Mouse (Mus musculus) kidney, postnatal 25 days (tissue): ENCODE measurements around the gene Crip2.

ENCODE experiments used
- DNase-seq, 2 experiments: peaks; one replicate each; pipeline ENCODE4 v3.0.0; 2021; ENCODE audit warnings: mixed read lengths in 2 of 2

The Crip2 gene

DNA sequence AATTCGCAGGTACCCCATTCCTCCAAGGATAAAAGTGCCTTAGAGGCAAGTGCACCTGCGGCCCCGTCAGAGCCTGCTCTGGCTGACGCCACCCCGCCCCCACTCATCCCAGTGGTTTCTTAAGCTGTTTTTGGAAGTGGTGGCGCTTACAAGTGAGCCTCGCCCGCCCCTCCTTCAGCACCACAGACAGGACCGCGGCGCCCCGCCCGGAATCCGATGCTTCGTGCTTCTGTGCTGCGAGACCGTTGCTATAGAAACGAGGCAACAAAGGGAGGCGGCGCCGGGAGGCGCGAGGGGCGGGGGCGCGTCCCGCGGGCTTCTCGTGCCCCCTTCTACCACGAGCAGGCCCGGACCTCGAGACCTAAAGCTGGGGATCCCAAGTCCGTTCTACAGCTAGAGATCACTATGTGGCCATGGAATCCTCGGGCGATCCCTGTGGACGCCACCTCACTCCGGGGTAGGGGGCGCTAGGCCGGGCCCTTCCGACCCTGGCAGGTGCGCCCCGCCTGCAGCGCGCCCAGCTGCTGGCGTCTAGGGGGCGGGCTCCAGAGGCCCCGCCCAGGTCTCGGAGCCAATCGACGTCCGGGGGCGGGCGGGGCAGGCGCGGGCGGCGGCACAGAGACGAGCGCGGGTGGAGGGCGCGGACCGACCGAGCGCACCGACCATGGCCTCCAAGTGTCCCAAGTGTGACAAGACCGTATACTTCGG is at the start of gene Crip2:
Gene Crip2 (plus strand): TSS at position 329 of the 708 bp plus-strand sequence.
- DNase-seq: peak; percentile 87 to 94

DNA sequence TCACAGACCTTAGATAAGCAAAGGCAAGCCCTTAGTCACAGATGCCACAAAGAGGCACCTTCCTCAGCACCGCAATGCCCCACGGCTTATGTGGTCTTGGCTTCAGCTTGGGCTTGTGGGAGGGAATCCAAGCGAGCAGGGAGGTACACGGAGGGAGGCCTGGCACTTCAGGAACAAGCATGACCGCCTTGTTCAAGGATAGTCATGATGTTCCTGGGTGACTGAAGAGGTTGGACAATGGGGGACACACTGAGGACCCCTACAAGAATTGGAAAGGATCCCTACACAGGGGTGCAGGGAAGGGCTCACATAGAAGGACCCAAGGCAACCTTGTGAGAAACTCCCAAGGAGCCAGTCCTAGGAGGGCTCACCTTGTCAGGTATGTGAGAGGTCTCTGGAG is 43.0 kb upstream of the Crip2 start:
- no peak for DNase-seq

DNA sequence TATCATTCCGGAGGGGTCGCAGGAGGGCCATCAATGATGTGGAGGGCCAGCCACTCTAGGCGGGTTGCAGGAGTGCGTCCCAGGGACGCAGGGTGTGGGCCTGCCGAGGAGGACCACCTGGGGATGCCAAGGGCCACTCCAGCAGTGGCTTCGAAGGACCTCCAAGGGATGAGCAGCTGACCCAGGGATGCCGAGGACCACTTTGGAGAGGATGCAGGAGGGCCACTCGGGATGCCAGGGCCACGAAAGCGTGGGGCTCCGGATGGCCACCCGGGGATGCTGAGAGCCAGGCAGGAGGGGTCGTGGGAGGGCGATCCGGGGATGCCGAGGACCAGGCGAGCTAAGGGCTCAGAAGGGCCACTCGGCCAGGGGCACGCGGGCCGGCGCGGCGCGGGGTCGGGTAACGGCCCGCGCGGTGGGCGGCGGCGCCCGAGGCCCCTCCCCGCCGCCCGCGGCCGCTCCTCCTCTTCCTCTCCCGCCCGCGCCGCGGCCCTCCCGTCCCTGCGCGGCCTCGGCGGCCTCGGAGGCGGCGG is 42.2 kb upstream of the Crip2 start, which contains the start of gene Mta1:
Gene Mta1 (plus strand): TSS at position 530 of the 533 bp plus-strand sequence.
- DNase-seq: peak; percentile 58 to 80

DNA sequence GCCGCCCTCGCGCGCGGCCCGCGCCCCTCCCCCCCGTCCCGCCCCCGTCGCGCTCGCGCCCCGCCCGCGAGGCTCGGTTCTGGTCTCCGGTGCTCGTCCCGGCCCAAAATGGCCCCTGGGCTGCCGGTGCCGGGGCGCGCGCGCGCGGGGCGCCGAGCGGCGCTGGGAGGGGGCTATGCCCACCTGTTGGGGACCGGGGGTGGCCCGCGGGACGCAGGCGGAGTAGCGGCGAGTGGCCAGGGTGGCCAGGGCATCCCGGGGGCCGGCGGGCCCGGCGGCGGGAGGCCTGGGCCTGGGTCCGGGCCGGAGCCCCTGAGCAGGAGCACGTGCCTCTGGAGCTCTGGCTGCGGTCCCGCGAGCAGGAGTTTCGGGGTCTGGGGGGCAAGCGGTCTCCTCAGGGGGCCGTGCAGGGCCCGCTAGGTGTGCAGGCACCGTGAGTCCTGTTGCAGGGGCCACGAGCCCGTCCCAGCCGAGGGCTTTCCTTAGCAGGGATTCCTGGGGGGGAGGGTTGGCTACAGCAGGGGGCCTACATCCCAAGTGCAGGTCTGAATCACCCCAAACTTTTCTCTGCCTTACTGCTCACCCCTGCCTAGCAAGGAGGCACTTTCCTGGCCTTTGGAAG is 41.4 kb upstream of the Crip2 start:
- DNase-seq: peak; percentile 13 to 58

DNA sequence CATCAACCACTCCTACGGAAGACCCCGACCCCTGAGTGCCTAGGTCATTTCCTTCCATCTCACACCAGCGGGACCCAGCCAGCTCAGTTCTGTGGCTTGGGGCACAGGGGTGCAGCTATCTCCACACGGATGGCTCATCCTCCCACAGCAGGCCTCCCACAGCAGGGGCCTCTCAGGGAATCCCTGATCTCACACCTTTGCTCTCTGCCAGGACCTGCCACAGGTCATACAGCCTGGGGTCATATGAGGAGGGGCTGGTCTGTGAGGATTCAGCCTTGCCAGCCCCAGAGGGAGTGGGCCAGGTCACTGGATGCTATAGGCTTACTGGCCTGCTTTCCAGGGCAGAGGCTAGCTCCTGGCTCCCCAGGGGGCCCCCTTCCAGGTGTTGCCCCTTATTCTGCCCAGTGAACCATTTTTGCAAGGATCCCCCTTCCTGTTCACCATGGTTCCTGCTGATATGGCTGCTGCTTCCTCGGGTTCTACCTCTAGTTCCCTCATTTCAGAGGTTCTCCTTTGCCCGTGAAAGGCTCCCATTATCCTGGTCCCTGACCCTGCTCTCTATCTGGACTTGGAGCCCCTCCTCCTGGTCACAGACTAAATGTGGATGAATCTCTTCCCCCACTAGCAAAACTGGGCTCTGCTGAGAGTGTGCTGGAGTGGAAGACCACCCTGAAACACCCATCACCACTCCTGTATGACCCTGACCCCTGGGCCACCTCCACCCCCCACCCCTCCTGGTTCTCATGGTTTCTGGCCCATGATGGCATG is 40.4 kb upstream of the Crip2 start:
- DNase-seq: no peak

DNA sequence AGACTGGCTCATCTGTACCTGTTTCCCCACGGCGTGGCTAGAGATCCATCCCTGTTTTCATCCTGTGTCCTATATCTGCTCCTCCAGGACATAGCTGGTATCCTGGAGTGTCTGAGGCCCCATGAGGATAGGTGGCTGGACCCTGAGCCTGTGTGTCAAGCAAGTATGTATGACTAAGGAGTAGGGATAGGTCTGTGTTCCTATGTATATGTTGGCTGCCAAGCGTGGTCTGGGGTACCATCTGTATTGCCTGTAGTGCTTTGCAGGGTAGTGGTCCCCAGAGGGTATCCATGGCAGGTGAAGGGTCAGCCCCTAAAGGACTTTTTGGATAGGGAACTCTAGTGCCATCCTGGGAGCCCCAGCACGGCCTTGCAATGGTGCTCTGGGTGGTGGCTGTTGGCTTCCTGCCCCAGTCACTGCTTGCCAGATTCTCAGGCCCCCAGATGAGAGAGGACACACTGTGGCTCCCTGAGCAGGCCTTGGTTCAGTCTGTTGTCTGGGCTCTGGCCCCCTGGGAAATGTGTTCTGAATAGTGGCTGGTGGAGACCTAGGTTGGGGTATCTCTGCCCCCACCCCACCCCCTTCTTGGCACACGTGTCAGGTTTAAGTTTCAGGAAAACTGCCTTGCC is 39.5 kb upstream of the Crip2 start:
- peak in 1 of 2 experiments; percentile 41 for DNase-seq

DNA sequence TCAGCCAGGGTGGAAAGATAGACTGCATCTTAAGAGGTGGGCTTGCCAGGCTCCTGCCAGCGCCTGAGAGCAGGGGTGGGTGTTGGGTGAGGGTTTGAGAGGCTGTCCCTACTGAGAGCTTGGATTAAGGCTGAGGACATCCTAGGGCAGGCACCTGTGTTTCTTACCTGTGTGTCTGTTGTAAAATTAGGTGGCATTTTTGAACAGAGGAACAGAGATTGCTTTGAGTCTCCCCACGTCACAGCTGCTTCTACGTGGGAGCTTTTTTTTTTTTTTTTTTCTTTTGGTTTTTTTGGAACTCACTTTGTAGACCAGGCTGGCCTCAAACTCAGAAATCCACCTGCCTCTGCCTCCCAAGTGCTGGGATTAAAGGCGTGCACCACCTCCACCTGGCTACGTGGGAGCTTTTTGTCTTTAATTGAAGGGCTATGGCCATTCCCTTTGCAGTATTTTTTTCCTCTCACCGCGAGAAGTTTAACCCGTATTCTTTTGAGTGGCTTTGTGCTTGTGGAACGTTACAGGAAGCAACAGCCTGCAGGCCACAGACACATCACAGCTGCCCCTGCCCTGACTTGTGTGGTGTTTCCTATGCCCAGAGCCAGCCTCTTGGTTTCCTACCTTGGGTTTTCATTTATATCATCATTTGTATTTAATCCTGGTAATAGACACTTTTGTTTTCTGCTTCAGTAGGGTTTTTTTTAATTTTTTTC is 38.6 kb upstream of the Crip2 start:
- DNase-seq: no peak

DNA sequence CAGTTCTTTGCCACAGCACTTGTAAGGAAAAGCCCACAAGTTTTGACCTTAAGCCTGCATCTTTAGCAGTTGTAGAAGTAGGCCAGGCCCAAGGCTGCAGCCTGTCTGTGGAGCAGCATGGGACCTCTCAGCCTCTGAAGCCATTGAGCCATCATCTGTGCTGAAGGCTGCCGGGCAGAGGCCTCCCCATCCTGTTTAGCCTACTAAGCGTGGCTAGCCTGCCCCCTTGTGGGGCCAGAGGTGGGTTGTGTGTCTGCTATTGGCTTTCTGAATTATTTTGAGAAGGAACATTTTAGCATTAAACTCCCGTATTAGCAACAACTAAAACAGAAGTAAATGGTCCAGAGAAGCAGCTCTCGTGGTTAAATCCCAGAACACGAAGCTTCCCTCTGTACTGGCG is 37.6 kb upstream of the Crip2 start:
- peak; percentile 71 to 73 for DNase-seq

DNA sequence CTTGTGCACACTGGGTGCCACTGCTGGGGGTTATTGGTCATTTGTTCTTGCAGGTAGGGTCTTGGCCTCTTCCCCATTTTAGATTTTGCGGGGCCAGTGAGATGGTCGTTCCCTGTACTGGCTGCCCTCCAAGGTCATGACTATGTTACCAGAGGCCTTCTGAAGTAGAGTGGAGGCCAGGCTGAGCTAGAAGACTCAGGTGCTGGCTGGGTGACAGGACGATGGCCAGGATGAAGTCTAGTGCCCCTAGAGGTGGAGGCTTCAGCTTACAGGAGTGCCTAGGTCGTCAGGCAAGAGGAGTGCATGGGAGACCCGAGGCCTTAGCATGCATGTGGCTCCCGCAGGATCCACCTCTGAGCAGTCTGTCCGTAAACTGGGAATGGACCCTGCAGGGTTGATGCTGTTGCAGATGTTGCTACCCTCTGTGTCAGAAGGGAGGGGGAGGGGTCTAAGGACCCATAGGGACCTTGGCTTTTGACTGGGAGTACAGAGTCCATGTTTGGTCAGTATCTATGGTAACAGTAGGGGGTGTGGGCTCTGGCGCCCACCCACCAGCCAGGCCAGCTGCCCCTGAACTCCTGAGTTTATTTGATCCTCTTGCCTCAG is 36.1 kb upstream of the Crip2 start:
- peak in 1 of 2 experiments; percentile 39 for DNase-seq

DNA sequence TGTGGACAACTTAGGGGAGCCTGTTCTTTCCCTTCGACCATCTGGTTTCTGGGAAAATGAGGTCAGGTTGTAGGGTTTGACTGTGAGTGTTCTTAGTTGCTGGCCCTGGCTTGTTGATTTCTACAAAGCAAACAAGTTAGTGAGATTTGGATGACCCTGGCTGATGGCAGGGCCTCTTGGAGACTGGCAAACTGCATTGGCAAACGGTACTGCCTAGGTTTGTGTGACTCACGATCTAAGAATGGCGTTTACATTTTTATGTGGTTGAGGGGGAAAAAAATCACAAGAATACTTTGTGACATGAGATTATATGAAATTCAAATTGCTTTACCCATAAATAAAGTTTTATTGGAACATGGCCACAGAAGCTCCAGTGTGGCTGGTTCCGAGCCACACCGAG is 33.6 kb upstream of the Crip2 start:
- no peak for DNase-seq

DNA sequence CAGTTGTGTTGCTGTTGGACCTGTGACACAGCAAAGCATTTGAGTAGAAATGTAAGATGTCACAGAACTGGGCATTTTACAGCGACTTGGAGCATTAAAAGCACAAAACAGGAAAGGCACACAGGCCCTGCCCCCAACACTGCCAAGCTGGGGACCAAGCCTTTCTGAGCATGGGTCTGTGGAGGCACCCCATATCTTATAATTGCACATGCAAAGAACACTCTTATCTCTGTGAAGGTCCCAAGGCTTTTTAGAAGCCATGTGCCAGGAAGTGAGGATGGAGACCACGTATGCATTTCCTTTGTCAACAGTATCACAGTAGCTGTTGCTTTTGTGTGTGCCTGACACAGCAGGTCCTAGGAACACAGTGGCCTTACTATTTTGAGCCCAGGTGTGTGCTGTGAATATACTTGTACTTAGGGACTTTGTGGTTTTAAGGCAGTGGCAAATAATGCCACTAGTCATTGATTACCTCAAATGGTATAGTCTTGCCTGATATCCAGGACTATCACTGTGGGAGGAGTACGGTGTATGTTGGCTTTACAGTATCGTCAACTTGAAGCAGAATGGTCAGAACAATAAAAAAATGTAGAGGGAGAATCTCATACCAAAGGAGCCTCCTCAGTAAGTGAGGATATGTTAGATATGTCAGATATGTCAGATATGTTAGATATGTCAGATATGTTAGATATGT is 32.5 kb upstream of the Crip2 start:
- DNase-seq: no peak

DNA sequence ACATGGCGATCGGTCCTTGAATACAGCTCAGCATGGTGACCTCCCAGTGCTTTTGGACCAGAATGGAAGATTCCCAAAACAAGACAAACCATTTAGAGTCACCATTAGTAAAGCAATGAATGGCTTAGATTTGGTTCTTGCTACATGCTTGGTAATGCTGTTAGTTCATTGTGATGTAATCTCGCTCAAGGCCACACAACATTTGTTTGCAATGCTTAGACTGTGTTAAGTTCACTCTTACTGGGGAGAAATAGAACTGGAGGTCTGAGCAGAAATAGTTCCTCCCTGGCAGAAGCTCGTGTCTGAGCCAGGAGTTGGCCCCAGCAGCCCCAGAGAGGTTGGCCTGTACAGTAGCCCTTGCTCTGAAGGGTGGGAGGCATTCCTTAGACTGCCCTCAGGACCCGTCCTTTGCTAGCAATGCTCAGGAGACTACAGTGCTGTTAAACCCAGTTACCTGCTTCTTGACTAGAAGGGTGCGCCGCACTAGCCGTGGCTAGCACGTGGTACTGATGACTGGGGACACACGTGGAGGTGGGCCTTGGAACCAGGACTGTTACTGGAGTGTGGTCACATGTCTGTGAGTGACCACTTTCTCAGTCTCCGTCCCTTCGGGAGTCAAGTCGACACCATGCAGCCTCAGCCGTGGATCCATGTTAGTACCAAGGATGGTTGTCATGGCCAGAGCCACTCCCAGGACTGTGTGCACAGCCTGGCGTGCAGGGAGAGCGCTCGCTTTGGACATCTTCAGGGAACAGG is 31.3 kb upstream of the Crip2 start:
- DNase-seq: no peak

DNA sequence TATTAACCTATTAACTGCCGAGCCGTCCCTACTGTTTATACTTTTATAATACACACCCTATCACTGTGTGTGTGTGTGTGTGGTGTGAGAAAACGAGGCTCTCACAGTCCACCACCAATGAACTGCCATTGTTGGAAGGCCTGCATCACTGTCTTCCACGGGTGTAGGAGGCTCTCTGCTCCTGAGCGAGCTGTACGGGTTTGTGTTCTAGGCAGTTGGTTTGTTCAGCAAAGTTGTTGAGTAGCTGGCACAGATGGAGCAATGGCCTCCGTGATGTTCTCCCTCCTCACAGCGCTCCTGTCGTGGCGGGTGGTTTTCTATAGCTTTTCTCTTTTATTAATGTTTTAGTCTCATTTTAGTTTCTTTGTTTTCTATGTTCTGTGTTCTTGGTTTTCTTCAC is 30.2 kb upstream of the Crip2 start:
- no peak for DNase-seq

DNA sequence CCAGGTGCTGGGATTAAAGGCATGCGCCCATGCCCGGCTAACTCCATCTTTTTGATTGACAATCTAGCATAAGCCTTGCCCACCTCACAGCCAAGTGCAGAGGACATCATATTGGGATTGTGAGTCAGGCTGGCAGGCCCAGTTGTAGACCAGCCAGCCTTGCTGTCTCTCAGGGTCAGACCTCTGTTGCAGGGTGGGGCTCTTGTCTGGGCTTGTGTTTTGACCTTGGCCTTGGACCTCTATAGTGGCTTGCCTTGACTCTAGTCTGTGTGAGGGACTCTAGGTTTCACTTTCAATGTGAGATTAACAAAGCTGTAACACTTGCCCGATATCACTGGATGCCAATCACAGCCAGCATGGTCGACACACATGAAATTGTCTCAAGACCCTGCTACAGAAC is 25.9 kb upstream of the Crip2 start:
- no peak for DNase-seq

DNA sequence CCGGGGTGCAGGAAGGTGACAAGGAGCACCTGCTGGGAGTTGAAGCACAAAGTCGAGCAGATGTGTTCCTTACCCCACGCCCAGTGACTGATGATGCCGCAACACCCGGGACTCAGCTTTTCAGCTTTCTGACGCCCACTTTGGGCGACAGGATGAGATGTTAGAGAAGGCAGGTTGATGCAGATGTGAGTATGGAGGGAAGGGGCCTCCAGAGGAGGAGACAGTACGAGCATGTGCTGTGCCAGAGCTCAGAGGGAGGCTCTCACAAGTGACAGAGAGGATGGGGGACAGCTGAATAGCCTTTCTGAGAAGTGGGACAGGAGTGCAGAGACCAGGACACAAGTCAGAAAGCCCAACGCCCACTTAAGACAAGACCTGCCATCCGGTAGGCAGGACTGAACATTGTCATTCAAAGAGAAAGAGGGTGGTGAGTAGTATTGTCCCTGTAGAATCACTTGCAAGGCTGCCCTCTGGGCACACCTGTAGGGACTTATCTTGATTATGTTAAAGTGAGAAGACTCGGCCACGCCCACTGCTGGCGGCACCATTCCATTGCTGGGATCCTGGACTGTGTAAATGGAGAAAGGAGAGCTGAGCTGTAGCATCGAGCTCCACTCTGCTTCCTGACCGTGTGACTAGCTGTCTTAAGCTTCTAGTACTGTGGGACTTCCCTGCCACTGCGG is 25.0 kb upstream of the Crip2 start:
- no peak for DNase-seq

DNA sequence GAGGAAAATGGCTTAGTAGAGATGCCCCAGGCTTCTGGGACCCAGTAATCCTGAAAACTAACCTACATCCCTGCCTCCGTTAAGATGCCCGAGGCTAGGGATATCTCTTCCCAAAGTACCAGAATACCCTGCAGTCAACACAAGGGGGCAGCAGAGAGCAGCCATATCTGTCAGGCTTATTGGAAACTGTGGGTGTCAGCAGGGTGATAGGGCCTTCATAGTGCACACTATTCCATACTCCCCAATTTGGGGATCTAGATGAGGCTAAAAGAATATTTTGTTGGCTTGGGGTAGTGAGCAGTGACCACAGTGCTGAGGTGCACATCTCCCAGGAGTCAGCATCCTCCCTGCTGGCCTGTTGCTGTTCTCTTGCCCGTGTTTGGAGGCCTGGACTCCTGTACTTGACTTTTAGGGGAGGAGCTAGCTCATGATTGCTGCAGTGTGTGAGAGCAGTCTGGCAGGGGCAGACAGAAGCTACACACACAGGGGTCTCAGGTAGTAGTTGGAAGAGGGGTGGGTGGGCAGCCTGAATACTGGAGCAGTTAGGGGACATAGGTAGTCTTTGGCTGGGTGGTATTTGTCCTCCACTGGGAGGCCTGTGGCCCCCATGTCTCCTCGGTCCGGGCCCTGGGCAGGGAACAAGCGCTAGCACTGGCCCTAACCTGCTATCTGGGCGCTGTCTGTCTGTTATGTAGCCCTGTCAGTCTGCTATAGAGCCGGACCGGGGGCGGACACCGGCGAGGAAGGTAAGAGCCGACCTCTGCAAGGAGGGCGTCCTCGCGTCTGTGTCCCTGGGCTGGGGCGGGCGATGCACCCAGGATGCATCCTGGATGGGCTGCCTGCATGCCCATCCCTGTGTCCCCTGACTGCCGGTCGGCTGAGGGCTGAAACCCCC is 20.3 kb upstream of the Crip2 start:
- DNase-seq: peak; percentile 76 to 90

DNA sequence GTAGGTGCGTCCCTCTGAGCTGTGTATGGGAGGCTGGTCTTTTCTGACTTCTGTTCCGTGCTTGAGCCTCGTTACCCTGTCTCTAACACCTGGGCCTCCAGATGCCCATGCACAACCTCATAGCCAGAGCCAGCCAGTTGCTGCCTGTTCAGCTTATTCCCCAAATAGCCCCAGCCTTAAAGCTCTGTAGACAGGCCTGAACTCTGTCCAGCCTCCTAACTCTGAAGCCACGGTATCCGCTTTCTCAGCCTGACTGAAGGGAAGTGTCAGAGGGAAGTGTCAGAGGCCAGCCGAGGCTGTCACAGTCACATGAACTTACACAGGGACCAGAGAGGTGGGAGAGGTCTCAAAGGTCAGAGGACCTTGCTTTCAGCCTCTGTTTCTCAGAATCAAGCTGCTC is 15.3 kb upstream of the Crip2 start:
- DNase-seq: no peak

DNA sequence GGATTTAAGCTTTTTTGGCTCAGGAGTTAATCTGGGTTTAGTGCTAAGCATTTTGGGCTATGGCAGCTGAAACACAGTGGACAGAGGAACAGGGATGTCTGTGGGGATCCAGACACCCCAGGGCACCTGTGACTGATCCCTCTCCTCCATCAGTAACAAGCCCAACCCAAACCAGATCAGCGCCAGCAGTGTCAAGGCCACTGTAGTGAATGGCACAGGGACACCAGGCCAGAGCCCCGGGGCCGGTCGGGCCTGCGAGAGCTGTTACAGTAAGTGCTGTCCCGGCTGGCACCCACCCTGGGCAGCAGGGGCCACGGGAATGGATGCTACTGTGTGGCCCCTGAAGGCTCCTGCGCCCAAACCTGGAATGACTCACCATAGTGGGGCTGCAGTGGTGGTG is 9.3 kb upstream of the Crip2 start:
- DNase-seq: no peak

DNA sequence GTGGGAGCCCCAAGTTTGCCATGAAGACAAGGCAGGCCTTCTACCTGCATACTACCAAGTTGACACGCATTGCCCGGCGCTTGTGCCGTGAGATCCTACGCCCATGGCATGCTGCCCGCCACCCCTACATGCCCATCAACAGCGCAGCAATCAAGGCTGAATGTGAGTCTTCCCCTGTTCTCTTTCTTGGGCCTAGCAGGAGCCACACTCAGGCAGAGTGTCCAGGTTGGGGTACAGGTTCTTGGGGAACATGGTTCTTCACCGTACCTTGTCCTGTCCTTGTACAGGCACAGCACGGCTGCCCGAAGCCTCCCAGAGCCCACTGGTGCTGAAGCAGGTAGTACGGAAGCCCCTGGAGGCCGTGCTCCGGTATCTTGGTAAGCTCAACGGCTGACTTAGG is 8.4 kb upstream of the Crip2 start:
- DNase-seq: no peak
